Mouse (Mus musculus): ENCODE data around the gene Cacnb4. TPM values are rescaled to one million over a fixed set of nuclear protein-coding genes. Genes with fewer than 3 reads are reported as not detected.

The Cacnb4 gene
- total RNA-seq, 2 experiments from 2014 or later, result 0.31 to 0.32 TPM

Other genes starting within 250 kb of the Cacnb4 start
- gene Stam2, start 65.5 kb upstream of the Cacnb4 start, total RNA-seq (2021), result 10 to 100 TPM; 35.1 to 39.2 TPM
- 10 to 100 TPM; 17.2 to 19.6 TPM for gene Fmnl2, start 181.0 kb upstream of the Cacnb4 start, total RNA-seq (2021)

Data from gastrocnemius, postnatal 4 days (tissue).